Mouse (Mus musculus): Measurements from ENCODE around the gene Sde2. TPM values are rescaled to one million over a fixed set of nuclear protein-coding genes. Genes with fewer than 3 reads are reported as not detected.

Gene Sde2
- polyA plus RNA-seq, 1 experiment from 2014 or later: 30.7 TPM

DNA sequence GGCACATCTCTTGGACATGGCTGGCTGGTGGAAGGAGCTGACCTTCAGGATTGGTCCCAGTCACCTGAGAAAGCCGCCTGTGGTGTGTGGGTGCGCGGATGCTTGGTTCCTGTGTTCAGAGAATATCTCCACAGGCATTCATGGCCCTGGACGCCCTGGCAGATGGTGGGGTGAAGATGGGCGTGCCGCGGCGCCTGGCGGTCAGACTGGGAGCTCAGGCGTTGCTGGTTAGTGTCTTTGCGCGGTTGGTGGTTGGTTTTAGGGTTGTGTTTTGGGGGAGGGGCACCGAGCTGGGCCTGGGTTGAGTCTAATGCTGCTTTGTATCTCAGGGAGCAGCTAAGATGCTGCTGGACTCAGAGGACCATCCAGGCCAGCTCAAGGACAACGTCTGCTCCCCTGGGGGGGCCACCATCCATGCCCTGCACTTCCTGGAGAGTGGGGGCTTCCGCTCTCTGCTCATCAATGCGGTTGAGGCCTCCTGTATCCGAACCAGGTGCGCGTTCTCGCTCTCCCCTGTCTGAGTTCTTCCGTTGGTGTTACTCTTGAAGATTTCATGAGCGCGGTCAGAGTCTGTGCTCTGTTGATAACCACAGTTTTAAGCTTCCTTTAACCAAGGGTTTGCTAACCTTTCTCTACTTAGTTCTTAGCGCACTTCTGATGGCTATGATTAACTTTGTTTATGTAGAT, 55.7 kb downstream of the Sde2 start:
- 90% methylated on average over 24 of the region's 24 CpGs for WGBS
- peak overlapping the region; percentile 89 for H3K4me2 ChIP-seq
- no peak for ATAC-seq (ENCODE audit: insufficient number of reproducible peaks, low FRiP score)
- no peaks in the 10 kb centered on the region for H3K27me3 ChIP-seq (replicated peaks)
- no peak overlapping the region for H3K9ac ChIP-seq
- H3K9me3 ChIP-seq (replicated peaks): no peaks in the 10 kb centered on the region
- peaks cover 22% of the 10 kb centered on the region for H3K4me1 ChIP-seq (replicated peaks)
- H3K36me3 ChIP-seq: peaks cover 30% of the 10 kb centered on the region
- H3K4me3 ChIP-seq: peak overlapping the region; percentile 13
- H3K27ac ChIP-seq (ENCODE audit: poor library complexity, severe bottlenecking): no peak overlapping the region

DNA sequence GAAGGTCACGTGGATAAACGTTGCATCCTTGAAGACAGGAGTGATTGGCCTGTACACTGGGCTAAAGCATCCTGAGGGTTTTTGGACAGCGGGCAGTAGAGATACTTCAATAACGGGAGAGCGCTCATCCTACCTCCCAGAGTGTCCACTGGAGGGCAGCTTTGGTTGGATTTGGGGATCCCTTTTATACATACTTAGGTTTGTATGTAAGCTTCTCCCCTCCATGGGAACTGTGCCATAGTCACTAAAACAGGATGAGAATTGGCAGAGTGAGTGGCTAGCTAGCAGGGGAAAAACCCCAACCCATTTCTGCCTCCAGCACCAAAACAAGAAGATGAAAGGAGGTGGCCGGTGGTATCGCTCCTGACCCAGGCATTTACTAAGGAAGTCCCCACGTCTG, 60.2 kb downstream of the Sde2 start:
- Histone ChIP-seq H3K27me3 (replicated peaks) (no peaks in the 10 kb centered on the region), H3K36me3 (peaks cover 24% of the 10 kb centered on the region), H3K4me1 (replicated peaks) (peaks cover 13% of the 10 kb centered on the region; the same call in 1 of the 2 replicates), H3K27ac (ENCODE audit: poor library complexity, severe bottlenecking) (no peak overlapping the region), H3K9me3 (replicated peaks) (no peaks in the 10 kb centered on the region), H3K9ac (no peak overlapping the region), H3K4me3 (no peak overlapping the region), H3K4me2 (peak overlapping the region; percentile 53)
- 46% methylated on average over 8 of the region's 8 CpGs for WGBS
- ATAC-seq (ENCODE audit: insufficient number of reproducible peaks, low FRiP score): no peak

DNA sequence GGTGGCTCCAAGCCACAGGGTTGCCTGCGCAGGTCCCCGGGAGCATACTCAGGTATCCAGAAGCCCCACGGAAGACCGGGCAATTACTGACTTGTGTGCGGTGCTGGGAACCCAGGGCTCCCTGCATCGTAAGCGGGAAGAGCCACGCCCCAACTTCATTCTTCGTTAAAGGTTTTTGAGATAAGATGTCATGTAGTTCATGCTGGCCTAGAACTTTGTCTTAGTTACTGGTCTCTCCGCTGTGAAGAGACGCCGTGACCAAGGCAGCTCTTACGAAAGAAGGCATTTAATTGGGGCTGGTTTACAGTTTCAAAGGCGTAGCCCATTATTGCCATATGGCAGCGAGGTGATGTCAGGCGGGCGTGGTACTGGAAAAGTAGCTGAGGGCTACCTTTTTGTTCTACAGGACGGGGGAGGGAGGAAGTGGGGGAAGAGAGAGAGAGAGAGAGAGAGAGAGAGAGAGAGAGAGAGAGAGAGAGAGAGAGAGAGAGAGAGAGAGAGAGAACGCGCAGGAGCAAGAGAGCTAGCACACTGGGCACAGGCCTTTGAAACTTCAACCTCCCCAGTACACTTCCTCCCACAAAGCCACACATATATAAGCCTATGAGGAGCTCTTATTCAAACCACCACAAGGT, 60.8 kb downstream of the Sde2 start:
- Histone ChIP-seq H3K27me3 (replicated peaks) (no peaks in the 10 kb centered on the region), H3K9me3 (replicated peaks) (no peaks in the 10 kb centered on the region), H3K27ac (ENCODE audit: poor library complexity, severe bottlenecking) (no peak overlapping the region), H3K4me2 (peak overlapping the region; percentile 53), H3K36me3 (peaks cover 18% of the 10 kb centered on the region), H3K4me3 (no peak overlapping the region), H3K4me1 (replicated peaks) (peaks cover 10% of the 10 kb centered on the region; the same call in 1 of the 2 replicates), H3K9ac (no peak overlapping the region)
- 0 out of 2 replicates have a peak, but pooled peaks have one; percentile 44 for ATAC-seq (ENCODE audit: insufficient number of reproducible peaks, low FRiP score)
- 45% methylated on average over 20 of the region's 20 CpGs for WGBS

DNA sequence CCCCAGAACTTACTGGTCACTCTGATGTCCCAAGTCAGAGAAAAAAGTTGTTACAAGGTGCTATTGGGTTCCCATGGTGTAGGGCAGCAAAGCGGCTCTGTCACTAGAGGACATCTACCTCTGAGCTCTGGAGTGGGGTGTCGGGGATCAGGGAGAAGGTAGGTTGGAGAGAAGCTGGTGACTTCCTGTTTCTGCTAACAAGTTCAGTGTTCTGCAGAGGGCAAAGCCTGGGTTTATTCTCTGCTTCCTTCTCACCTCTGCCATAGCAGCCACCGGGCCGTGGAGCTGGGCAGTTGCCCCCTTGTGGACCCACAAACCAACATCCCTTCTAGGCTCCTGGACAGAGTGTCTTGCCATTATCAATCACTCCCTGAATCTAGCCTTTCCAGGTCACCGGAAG, 61.9 kb downstream of the Sde2 start:
- Histone ChIP-seq H3K27ac (ENCODE audit: poor library complexity, severe bottlenecking) (no peak overlapping the region), H3K36me3 (peaks cover 9% of the 10 kb centered on the region), H3K4me1 (replicated peaks) (peaks cover 10% of the 10 kb centered on the region; the same call in 1 of the 2 replicates), H3K4me3 (no peak overlapping the region), H3K27me3 (replicated peaks) (no peaks in the 10 kb centered on the region), H3K9ac (no peak overlapping the region), H3K4me2 (no peak overlapping the region), H3K9me3 (replicated peaks) (no peaks in the 10 kb centered on the region)
- 84% methylated on average over 5 of the region's 5 CpGs for WGBS
- ATAC-seq (ENCODE audit: insufficient number of reproducible peaks, low FRiP score): no peak

DNA sequence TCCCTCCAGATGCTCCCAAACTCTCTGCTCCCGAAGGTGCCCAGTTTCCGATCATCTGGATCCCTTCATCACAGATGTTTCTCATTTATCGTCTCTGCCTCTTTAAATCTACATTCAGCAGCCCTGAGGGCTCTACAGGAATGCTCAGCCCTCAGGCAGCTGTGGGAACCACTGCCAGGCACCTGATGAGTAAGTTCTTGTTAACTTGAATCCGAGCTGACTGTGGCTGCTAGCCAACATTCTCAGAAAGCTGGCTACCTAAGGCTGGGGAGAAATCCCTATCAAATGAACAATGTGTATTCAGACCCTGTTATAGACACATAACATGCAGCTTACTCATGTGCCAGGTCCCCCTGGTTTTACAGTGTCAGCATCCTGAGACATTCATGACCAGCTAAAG, 62.9 kb downstream of the Sde2 start:
- no peak for ATAC-seq (ENCODE audit: insufficient number of reproducible peaks, low FRiP score)
- H3K36me3 ChIP-seq: no peaks in the 10 kb centered on the region
- H3K9ac ChIP-seq: no peak overlapping the region
- no peaks in the 10 kb centered on the region for H3K9me3 ChIP-seq (replicated peaks)
- H3K4me2 ChIP-seq: no peak overlapping the region
- H3K4me3 ChIP-seq: no peak overlapping the region
- H3K27ac ChIP-seq (ENCODE audit: poor library complexity, severe bottlenecking): no peak overlapping the region
- H3K27me3 ChIP-seq (replicated peaks): no peaks in the 10 kb centered on the region
- 36% methylated on average over 4 of the region's 4 CpGs for WGBS
- H3K4me1 ChIP-seq (replicated peaks): peaks cover 12% of the 10 kb centered on the region; the same call in 1 of the 2 replicates

DNA sequence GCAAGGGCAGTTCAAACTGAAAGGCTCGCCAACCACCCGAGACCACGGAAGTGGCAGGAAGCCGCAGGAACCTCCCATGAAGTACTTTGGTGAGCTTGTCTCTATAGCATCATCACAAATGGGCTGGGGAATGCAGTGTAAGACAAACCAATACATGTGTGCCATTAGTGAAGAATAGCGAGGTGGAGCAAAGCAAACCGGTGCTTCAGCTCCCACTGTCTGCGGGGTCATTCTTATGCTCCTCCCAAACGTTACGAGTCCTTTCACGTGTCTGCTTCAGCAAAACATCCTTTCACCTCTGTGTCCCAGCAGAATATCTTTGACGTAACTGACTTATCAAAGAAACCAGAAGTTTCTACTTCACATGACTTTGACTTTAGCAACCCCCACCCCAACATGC, 65.5 kb downstream of the Sde2 start:
- Histone ChIP-seq H3K27me3 (replicated peaks) (no peaks in the 10 kb centered on the region; the same call in none of the 2 replicates), H3K9ac (no peak overlapping the region), H3K9me3 (replicated peaks) (no peaks in the 10 kb centered on the region), H3K36me3 (no peaks in the 10 kb centered on the region), H3K4me1 (replicated peaks) (peaks cover 13% of the 10 kb centered on the region; the same call in 1 of the 2 replicates), H3K27ac (ENCODE audit: poor library complexity, severe bottlenecking) (no peak overlapping the region), H3K4me3 (no peak overlapping the region), H3K4me2 (no peak overlapping the region)
- WGBS: 83% methylated on average over 11 of the region's 11 CpGs
- no peak for ATAC-seq (ENCODE audit: insufficient number of reproducible peaks, low FRiP score)

DNA sequence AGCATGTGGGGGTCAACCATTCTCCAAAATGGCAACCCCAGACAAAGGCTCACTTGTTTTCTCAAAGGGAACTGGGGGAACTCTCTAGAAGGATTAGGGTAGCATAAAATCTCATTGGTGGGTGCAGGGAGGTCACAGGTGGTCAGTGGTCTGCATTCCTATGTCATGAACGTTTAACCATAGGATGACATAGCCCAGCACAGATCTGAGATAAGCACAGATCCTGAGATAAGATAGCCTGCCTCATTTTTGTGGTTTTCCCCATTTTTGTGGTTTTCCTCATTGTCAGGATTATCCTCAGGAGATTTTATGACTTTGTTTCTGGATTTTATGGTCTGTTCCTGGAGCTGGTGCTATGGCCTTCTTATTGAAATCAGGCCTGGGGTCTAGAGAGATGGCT, 66.1 kb downstream of the Sde2 start:
- Histone ChIP-seq H3K27ac (ENCODE audit: poor library complexity, severe bottlenecking) (no peak overlapping the region), H3K4me2 (no peak overlapping the region)
- no peak for ATAC-seq (ENCODE audit: insufficient number of reproducible peaks, low FRiP score)

More for the DNA sequence above, 66.1 kb downstream of the Sde2 start:
- Histone ChIP-seq H3K9ac (no peak overlapping the region), H3K27me3 (replicated peaks) (no peaks in the 10 kb centered on the region; the same call in none of the 2 replicates), H3K4me3 (no peak overlapping the region), H3K36me3 (no peaks in the 10 kb centered on the region), H3K4me1 (replicated peaks) (peaks cover 12% of the 10 kb centered on the region; the same call in 1 of the 2 replicates), H3K9me3 (replicated peaks) (no peaks in the 10 kb centered on the region)
- WGBS: 30% methylated on average over 1 of the region's 1 CpGs

Other genes starting within 250 kb of the Sde2 start
- gene Lin9, start 210.0 kb upstream of the Sde2 start, polyA plus RNA-seq (2016; fragmentation: Nextera tagmentation; extraction: Ambion mirVana): 18.5 and 19.0 TPM in 2 replicates
- not detected in 2 replicates for gene Mixl1, start 154.1 kb upstream of the Sde2 start, polyA plus RNA-seq (2016; fragmentation: Nextera tagmentation; extraction: Ambion mirVana)
- gene Acbd3, start 125.1 kb upstream of the Sde2 start, polyA plus RNA-seq (2016; fragmentation: Nextera tagmentation; extraction: Ambion mirVana): 29.2 and 29.7 TPM in 2 replicates
- gene H3f3a, start 37.2 kb upstream of the Sde2 start, polyA plus RNA-seq (2016; fragmentation: Nextera tagmentation; extraction: Ambion mirVana): 1,616 and 1,670 TPM in 2 replicates
- gene Lefty2, start 42.0 kb downstream of the Sde2 start, polyA plus RNA-seq (2016; fragmentation: Nextera tagmentation; extraction: Ambion mirVana): 0.15 TPM in 2 replicates
- 52.2 and 58.2 TPM in 2 replicates for gene Pycr2, start 53.2 kb downstream of the Sde2 start, polyA plus RNA-seq (2016; fragmentation: Nextera tagmentation; extraction: Ambion mirVana)
- gene Lefty1, start 83.9 kb downstream of the Sde2 start, polyA plus RNA-seq (2016; fragmentation: Nextera tagmentation; extraction: Ambion mirVana): 1.00 and 1.1 TPM in 2 replicates
- gene Tmem63a, start 91.2 kb downstream of the Sde2 start, polyA plus RNA-seq (2016; fragmentation: Nextera tagmentation; extraction: Ambion mirVana): 10.2 and 10.6 TPM in 2 replicates
- gene Ephx1, start 169.8 kb downstream of the Sde2 start, polyA plus RNA-seq (2016; fragmentation: Nextera tagmentation; extraction: Ambion mirVana): 5.0 and 5.1 TPM in 2 replicates
- not detected in 2 replicates for gene 9130409I23Rik, start 200.1 kb downstream of the Sde2 start, polyA plus RNA-seq (2016; fragmentation: Nextera tagmentation; extraction: Ambion mirVana)